In the genomic region with DNA sequence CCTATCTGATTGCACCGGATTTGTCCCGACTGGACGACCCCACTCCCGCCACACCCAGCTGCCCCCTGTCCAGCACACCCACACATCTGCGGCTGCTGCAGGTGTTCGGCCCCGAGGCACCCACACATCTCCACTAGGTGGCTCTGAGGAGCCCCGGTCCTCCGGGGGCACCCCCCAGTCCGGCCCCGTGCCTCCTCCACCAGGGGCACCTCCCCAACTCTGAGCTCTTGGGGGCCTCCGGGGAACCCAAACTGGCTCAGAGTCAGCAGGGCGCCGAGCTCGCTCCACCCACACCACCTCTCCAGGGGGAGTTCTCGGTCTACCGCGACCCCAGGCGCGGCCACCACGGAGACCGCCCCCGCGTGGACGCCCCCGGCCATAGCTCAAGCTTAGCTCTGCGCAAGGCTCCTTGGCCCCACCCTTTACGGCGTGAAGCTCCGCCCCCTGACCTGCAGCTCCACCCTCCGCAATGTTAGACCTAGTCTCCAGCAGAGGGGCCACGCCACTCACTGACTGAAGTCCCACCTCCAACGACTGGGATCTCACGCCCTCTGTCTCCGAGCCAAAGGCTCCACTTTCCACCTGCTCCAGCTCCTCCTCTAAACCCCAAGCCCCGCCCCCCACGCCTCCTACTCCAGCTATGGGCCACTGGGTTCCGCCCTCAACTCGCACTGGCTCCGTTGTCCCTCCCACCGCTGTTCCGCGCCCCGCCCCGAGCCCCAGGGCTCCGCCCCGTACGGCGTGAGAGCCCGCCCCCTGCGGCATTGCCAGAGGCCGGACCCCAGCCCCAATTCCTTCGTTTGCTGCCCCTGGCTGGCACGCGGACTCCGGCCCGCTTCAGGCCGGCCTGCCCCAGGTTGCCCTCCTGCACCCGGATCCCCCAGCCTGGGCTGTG, we compare ENCODE assay signal across 8 mouse cellular contexts. TPM values are rescaled to one million over a fixed set of nuclear protein-coding genes. Genes with fewer than 3 reads are reported as not detected.
DNase-seq lines count a peak whose midpoint lies in the region; ATAC-seq and TF ChIP-seq lines count a peak whose summit lies in the region.

No protein-coding gene starts in this region.

- intact Hi-C loops in heart, adult 2 months (cut with DNase I) = loop anchor here (2.0 to 5.0 kb wide), 2 partner anchors 37 to 59 kb away; a partner anchor contains a TSS

- H3K27me3 ChIP-seq in embryonic facial prominence, embryonic 14.5 days (replicated peaks; ENCODE audit: control insufficient read depth, insufficient read depth, low read length) = no peaks in the 10 kb centered on the region
- H3K27me3 ChIP-seq in heart, adult 2 months (ENCODE audit: control insufficient read depth, insufficient read depth, low read length) = no peaks in the 10 kb centered on the region
- H3K27me3 ChIP-seq in limb, embryonic 13.5 days = no peaks in the 10 kb centered on the region
- H3K27me3 ChIP-seq in midbrain, embryonic 16.5 days (ENCODE audit: control insufficient read depth, insufficient read depth, low read depth, low read length) = no peaks in the 10 kb centered on the region

- H3K36me3 ChIP-seq in embryonic facial prominence, embryonic 14.5 days (ENCODE audit: control insufficient read depth, insufficient read depth, low read length) = peaks cover 42% of the 10 kb centered on the region
- no peaks in the 10 kb centered on the region for H3K36me3 ChIP-seq in heart, adult 2 months (ENCODE audit: control insufficient read depth, insufficient read depth, low read length)
- H3K36me3 ChIP-seq in limb, embryonic 13.5 days = peaks cover 47% of the 10 kb centered on the region
- peaks cover 8% of the 10 kb centered on the region for H3K36me3 ChIP-seq in midbrain, embryonic 16.5 days (ENCODE audit: control insufficient read depth, insufficient read depth, low read length)

- no peaks in the 10 kb centered on the region for H3K9me3 ChIP-seq in embryonic facial prominence, embryonic 14.5 days (ENCODE audit: control insufficient read depth, low read length)
- H3K9me3 ChIP-seq in limb, embryonic 13.5 days = no peaks in the 10 kb centered on the region
- H3K9me3 ChIP-seq in midbrain, embryonic 16.5 days (replicated peaks; ENCODE audit: control insufficient read depth, low read length, poor library complexity, severe bottlenecking) = no peaks in the 10 kb centered on the region

- H3K4me2 ChIP-seq in embryonic facial prominence, embryonic 14.5 days (ENCODE audit: low read depth, low read length) = peak overlapping the region; percentile 92
- H3K4me2 ChIP-seq in limb, embryonic 13.5 days (replicated peaks) = peak overlapping the region; percentile 93
- peak overlapping the region; percentile 90 for H3K4me2 ChIP-seq in midbrain, embryonic 16.5 days (ENCODE audit: low read length)

- TF ChIP-seq CTCF in heart, adult 2 months (IDR thresholded peaks at IDR 0.05) = peak; percentile 87

- DNase-seq in 3T3-L1 (ENCODE audit: low read depth, low spot score) = peak; percentile 100
- DNase-seq in adrenal gland, postnatal 4 days (ENCODE audit: low spot score in 2 of 2) = peak; percentile 99 to 100
- DNase-seq in embryonic facial prominence, embryonic 14.5 days (ENCODE audit: low spot score) = peak; percentile 100
- peak; percentile 99 for DNase-seq in heart, adult 2 months
- DNase-seq in kidney, adult 8-10 months = peak; percentile 100
- DNase-seq in spleen, postnatal 10 days (ENCODE audit: low spot score in 2 of 2) = peak; percentile 99 to 100

- peak; percentile 50; the same call in 1 of the 2 replicates for TF ChIP-seq POLR2A in heart, adult 2 months (IDR thresholded peaks at IDR 0.05; ENCODE audit: insufficient read depth, low read depth, low read length)

- WGBS in embryonic facial prominence, embryonic 14.5 days = 3% methylated on average over 36 of the region's 59 CpGs
- under 1% methylated on average over 58 of the region's 59 CpGs for WGBS in heart, adult 2 months
- 1% methylated on average over 59 of the region's 59 CpGs for WGBS in limb, embryonic 13.5 days
- WGBS in midbrain, embryonic 16.5 days = under 1% methylated on average over 58 of the region's 59 CpGs

- ATAC-seq in embryonic facial prominence, embryonic 14.5 days (ENCODE audit: low read depth) = peak; percentile 87
- ATAC-seq in limb, embryonic 13.5 days (ENCODE audit: low FRiP score, low read depth) = peak; percentile 90
- ATAC-seq in midbrain, embryonic 16.5 days = peak; percentile 88

- H3K9ac ChIP-seq in embryonic facial prominence, embryonic 14.5 days (ENCODE audit: low read depth, low read length) = peak overlapping the region; percentile 88
- H3K9ac ChIP-seq in heart, adult 2 months (ENCODE audit: low read depth, low read length) = peak overlapping the region; percentile 72
- peak overlapping the region; percentile 82 for H3K9ac ChIP-seq in limb, embryonic 13.5 days
- peak overlapping the region; percentile 84 for H3K9ac ChIP-seq in midbrain, embryonic 16.5 days (ENCODE audit: low read depth, low read length)

- peak overlapping the region; percentile 93 for H3K27ac ChIP-seq in embryonic facial prominence, embryonic 14.5 days (replicated peaks; ENCODE audit: low read depth, low read length)
- peak overlapping the region; percentile 97 for H3K27ac ChIP-seq in heart, adult 2 months
- H3K27ac ChIP-seq in limb, embryonic 13.5 days = peak overlapping the region; percentile 87
- peak overlapping the region; percentile 97 for H3K27ac ChIP-seq in midbrain, embryonic 16.5 days (ENCODE audit: low read length)

- peaks cover 26% of the 10 kb centered on the region for H3K4me1 ChIP-seq in embryonic facial prominence, embryonic 14.5 days (ENCODE audit: control insufficient read depth, insufficient read depth, low read length)
- peaks cover 3% of the 10 kb centered on the region; the same call in 1 of the 2 replicates for H3K4me1 ChIP-seq in heart, adult 2 months (ENCODE audit: control insufficient read depth, insufficient read depth, low read length)
- peaks cover 47% of the 10 kb centered on the region for H3K4me1 ChIP-seq in limb, embryonic 13.5 days
- H3K4me1 ChIP-seq in midbrain, embryonic 16.5 days (ENCODE audit: control insufficient read depth, insufficient read depth, low read length) = peaks cover 36% of the 10 kb centered on the region

- no peaks in the 10 kb centered on the region for H3K79me2 ChIP-seq in heart, adult 2 months (replicated peaks; ENCODE audit: control insufficient read depth, insufficient read depth, low read length)

- 0 out of 2 replicates have a peak, but pooled peaks have one; percentile 6 for TF ChIP-seq EP300 in heart, adult 2 months (IDR thresholded peaks at IDR 0.05; ENCODE audit: insufficient read depth, low read depth, low read length)

- peak overlapping the region; percentile 78 for H3K4me3 ChIP-seq in embryonic facial prominence, embryonic 14.5 days (ENCODE audit: low read depth, low read length)
- H3K4me3 ChIP-seq in heart, adult 2 months = peak overlapping the region; percentile 95
- H3K4me3 ChIP-seq in limb, embryonic 13.5 days = peak overlapping the region; percentile 70
- H3K4me3 ChIP-seq in midbrain, embryonic 16.5 days (ENCODE audit: low read depth, low read length) = peak overlapping the region; percentile 75

RNA-seq across cellular contexts. Expression of a gene that starts 0.6 kb away (rescaled TPM):
- total RNA-seq in adrenal gland, postnatal 4 days (2021) = 10 to 100 TPM; 61.6 to 66.4 TPM
- 72.4 and 81.0 TPM in 2 replicates for polyA plus RNA-seq in embryonic facial prominence, embryonic 14.5 days (2014; fragmentation: Nextera tagmentation; extraction: Ambion mirVana)
- 10 to 100 TPM; 23.2 to 24.7 TPM for total RNA-seq in heart, adult 2 months (2021)
- 21.1 and 27.6 TPM in 2 replicates for polyA plus RNA-seq in heart, adult 2 months (2012; rRNA removed)
- polyA plus RNA-seq in limb, embryonic 13.5 days (2015; fragmentation: Nextera tagmentation; extraction: Ambion mirVana) = 84.5 and 89.3 TPM in 2 replicates
- polyA plus RNA-seq in midbrain, embryonic 16.5 days (2015; fragmentation: Nextera tagmentation; extraction: Ambion mirVana) = 114 and 129 TPM in 2 replicates

RNA-seq across cellular contexts. Expression of a gene that starts 3.5 kb away (rescaled TPM):
- 10 to 100 TPM; 63.7 to 66.2 TPM for total RNA-seq in adrenal gland, postnatal 4 days (2021)
- polyA plus RNA-seq in embryonic facial prominence, embryonic 14.5 days (2014; fragmentation: Nextera tagmentation; extraction: Ambion mirVana) = 31.4 and 36.8 TPM in 2 replicates
- total RNA-seq in heart, adult 2 months (2021) = 10 to 100 TPM; 14.6 to 15.2 TPM
- 27.5 and 33.7 TPM in 2 replicates for polyA plus RNA-seq in heart, adult 2 months (2012; rRNA removed)
- 36.8 and 40.0 TPM in 2 replicates for polyA plus RNA-seq in limb, embryonic 13.5 days (2015; fragmentation: Nextera tagmentation; extraction: Ambion mirVana)
- 9.7 and 10.7 TPM in 2 replicates for polyA plus RNA-seq in midbrain, embryonic 16.5 days (2015; fragmentation: Nextera tagmentation; extraction: Ambion mirVana)

RNA-seq across cellular contexts. Expression of a gene that starts 5.0 kb away (rescaled TPM):
- total RNA-seq in adrenal gland, postnatal 4 days (2021) = 100 to 1,000 TPM; 292 to 312 TPM
- polyA plus RNA-seq in embryonic facial prominence, embryonic 14.5 days (2014; fragmentation: Nextera tagmentation; extraction: Ambion mirVana) = 277 and 302 TPM in 2 replicates
- total RNA-seq in heart, adult 2 months (2021) = 10 to 100 TPM; 85.8 to 91.0 TPM
- polyA plus RNA-seq in heart, adult 2 months (2012; rRNA removed) = 42.3 and 56.8 TPM in 2 replicates
- 151 and 168 TPM in 2 replicates for polyA plus RNA-seq in limb, embryonic 13.5 days (2015; fragmentation: Nextera tagmentation; extraction: Ambion mirVana)
- 111 and 136 TPM in 2 replicates for polyA plus RNA-seq in midbrain, embryonic 16.5 days (2015; fragmentation: Nextera tagmentation; extraction: Ambion mirVana)

RNA-seq across cellular contexts. Expression of a gene that starts 7.7 kb away (rescaled TPM):
- total RNA-seq in adrenal gland, postnatal 4 days (2021) = 10 to 100 TPM; 88.6 to 89.2 TPM
- 41.0 and 43.9 TPM in 2 replicates for polyA plus RNA-seq in embryonic facial prominence, embryonic 14.5 days (2014; fragmentation: Nextera tagmentation; extraction: Ambion mirVana)
- 100 to 1,000 TPM; 413 to 501 TPM for total RNA-seq in heart, adult 2 months (2021)
- 257 and 355 TPM in 2 replicates for polyA plus RNA-seq in heart, adult 2 months (2012; rRNA removed)
- 53.6 and 59.6 TPM in 2 replicates for polyA plus RNA-seq in limb, embryonic 13.5 days (2015; fragmentation: Nextera tagmentation; extraction: Ambion mirVana)
- 41.9 and 57.8 TPM in 2 replicates for polyA plus RNA-seq in midbrain, embryonic 16.5 days (2015; fragmentation: Nextera tagmentation; extraction: Ambion mirVana)

RNA-seq across cellular contexts. Expression of a gene that starts 12.6 kb away (rescaled TPM):
- total RNA-seq in adrenal gland, postnatal 4 days (2021) = 10 to 100 TPM; 35.3 to 37.6 TPM
- polyA plus RNA-seq in embryonic facial prominence, embryonic 14.5 days (2014; fragmentation: Nextera tagmentation; extraction: Ambion mirVana) = 21.7 and 22.1 TPM in 2 replicates
- 10 to 100 TPM; 45.6 to 57.4 TPM for total RNA-seq in heart, adult 2 months (2021)
- 57.6 and 68.4 TPM in 2 replicates for polyA plus RNA-seq in heart, adult 2 months (2012; rRNA removed)
- 22.2 and 25.9 TPM in 2 replicates for polyA plus RNA-seq in limb, embryonic 13.5 days (2015; fragmentation: Nextera tagmentation; extraction: Ambion mirVana)
- polyA plus RNA-seq in midbrain, embryonic 16.5 days (2015; fragmentation: Nextera tagmentation; extraction: Ambion mirVana) = 21.6 and 22.9 TPM in 2 replicates

Comparison
In these comparisons a context has a peak if more than half of its experiments do, and no peak if none do; other contexts are left out.
1. Peak in every context shown above with its lines: DNase-seq, ATAC-seq, H3K4me3 ChIP-seq and H3K27ac ChIP-seq.